Mouse (Mus musculus) embryonic fibroblast, embryonic 13.5 days (primary cell): Measurements from ENCODE around the gene Nectin4.

Experiments used
- CTCF ChIP-seq: IDR thresholded peaks from 2 replicates; pipeline ENCODE4 v1.5.1; 2011; ENCODE audit warnings: mild to moderate bottlenecking, control low read depth, low read length, moderate library complexity, borderline replicate concordance; ENCODE audit not compliant: insufficient read depth
- POLR2A ChIP-seq: IDR thresholded peaks from 2 replicates; pipeline ENCODE4 v1.6.1; 2011; ENCODE audit warnings: low read depth, mild to moderate bottlenecking, control low read depth, low read length, moderate library complexity

GRCm38 (mm10) chr1:171382096-171382620, 12.3 kb downstream of the Nectin4 start:
- no peak for TF ChIP-seq CTCF
- no peak for TF ChIP-seq POLR2A
